Mouse (Mus musculus): ENCODE measurements around the gene Fndc3b. TPM values are rescaled to one million over a fixed set of nuclear protein-coding genes. Genes with fewer than 3 reads are reported as not detected.
A peak's percentile ranks its signal among the peaks of the same experiment; 100 is the strongest.

Fndc3b gene
- polyA plus RNA-seq, 1 experiment from 2014 or later, result 9.7 TPM

DNA sequence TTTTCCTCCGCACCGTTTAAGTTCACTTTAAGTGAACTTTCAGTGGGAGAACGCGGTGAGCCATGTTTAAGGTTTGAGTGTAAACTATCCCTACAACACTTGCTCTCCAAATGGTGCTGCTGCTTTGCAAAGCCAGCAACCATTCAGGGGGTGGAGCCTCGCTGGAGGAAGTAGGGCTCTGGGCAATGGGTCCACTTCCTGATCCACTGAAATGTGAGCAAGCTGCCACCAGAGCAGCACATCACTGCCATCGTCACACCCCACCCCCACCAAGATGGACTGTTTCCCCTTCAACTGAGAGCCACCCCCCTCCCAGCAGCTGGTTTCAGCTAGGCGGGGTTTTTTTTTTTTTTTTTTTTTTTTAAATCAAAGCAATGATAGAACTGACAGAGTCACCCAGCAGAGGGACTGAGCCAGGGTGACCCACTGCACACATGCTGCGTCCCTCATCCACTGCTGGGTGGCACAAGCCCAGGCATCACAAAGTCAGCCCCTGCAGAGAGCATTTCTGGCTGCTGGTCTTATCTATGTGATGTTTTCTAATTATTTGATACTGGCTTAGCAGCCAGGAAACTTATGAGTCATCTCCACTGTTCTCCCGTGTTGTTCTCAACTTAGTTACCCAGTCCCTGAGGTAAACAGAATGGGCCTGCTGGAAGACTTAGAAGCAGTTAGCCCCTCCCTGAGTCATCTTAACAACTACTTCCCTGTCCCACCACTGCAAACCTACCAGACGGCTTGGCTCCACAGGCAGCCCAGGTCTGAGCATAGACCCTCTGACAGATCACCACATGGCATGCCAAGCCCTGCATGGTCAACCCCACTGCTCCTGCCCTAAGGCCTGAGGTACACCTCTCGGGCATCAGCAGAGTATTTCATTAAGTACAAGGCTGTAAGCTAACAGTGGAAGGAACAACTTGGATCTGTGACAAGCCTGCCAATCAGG lies 112.4 kb downstream of the Fndc3b start:
- H3K27me3 ChIP-seq (replicated peaks), result no peaks in the 10 kb centered on the region
- 70% methylated on average over 11 of the region's 11 CpGs for WGBS (ENCODE audit: insufficient replicate concordance)
- no peaks in the 10 kb centered on the region for H3K9me3 ChIP-seq (replicated peaks)

GRCm38 (mm10) chr3:27593485-27594138 lies 117.5 kb downstream of the Fndc3b start:
- H3K27ac ChIP-seq, result no peak overlapping the region
- no peak for ATAC-seq
- H3K4me2 ChIP-seq, result no peak overlapping the region
- no peaks in the 10 kb centered on the region for H3K4me1 ChIP-seq
- 68% methylated on average over 7 of the region's 7 CpGs for WGBS (ENCODE audit: insufficient replicate concordance)
- no peaks in the 10 kb centered on the region for H3K36me3 ChIP-seq
- no peak overlapping the region for H3K9ac ChIP-seq
- no peaks in the 10 kb centered on the region for H3K9me3 ChIP-seq (replicated peaks)
- H3K27me3 ChIP-seq (replicated peaks), result no peaks in the 10 kb centered on the region
- H3K4me3 ChIP-seq, result no peak overlapping the region

More for the DNA sequence above, 112.4 kb downstream of the Fndc3b start:
- no peaks in the 10 kb centered on the region for H3K36me3 ChIP-seq
- H3K27ac ChIP-seq, result no peak overlapping the region
- no peaks in the 10 kb centered on the region for H3K4me1 ChIP-seq
- no peak overlapping the region for H3K9ac ChIP-seq
- no peak for ATAC-seq
- no peak overlapping the region for H3K4me3 ChIP-seq
- no peak overlapping the region for H3K4me2 ChIP-seq

- 72% methylated on average over 11 of the region's 11 CpGs for WGBS (ENCODE audit: insufficient replicate concordance)
Observed at GRCm38 (mm10) chr3:27592728-27593484, 118.2 kb downstream of the Fndc3b start.

GRCm38 (mm10) chr3:27590823-27591222 lies 120.3 kb downstream of the Fndc3b start:
- 72% methylated on average over 11 of the region's 11 CpGs for WGBS (ENCODE audit: insufficient replicate concordance)
- no peak overlapping the region for H3K4me2 ChIP-seq
- no peak overlapping the region for H3K27ac ChIP-seq
- peaks cover 9% of the 10 kb centered on the region for H3K4me1 ChIP-seq
- H3K4me3 ChIP-seq, result no peak overlapping the region
- H3K9ac ChIP-seq, result no peak overlapping the region
- H3K27me3 ChIP-seq (replicated peaks), result no peaks in the 10 kb centered on the region
- no peak for ATAC-seq
- no peaks in the 10 kb centered on the region for H3K36me3 ChIP-seq
- no peaks in the 10 kb centered on the region for H3K9me3 ChIP-seq (replicated peaks)

More at GRCm38 (mm10) chr3:27592728-27593484, 118.2 kb downstream of the Fndc3b start:
- ATAC-seq, result no peak
- H3K4me2 ChIP-seq, result no peak overlapping the region
- H3K27me3 ChIP-seq (replicated peaks), result no peaks in the 10 kb centered on the region
- no peaks in the 10 kb centered on the region for H3K9me3 ChIP-seq (replicated peaks)
- no peaks in the 10 kb centered on the region for H3K4me1 ChIP-seq
- H3K27ac ChIP-seq, result no peak overlapping the region
- H3K36me3 ChIP-seq, result no peaks in the 10 kb centered on the region
- H3K9ac ChIP-seq, result no peak overlapping the region
- H3K4me3 ChIP-seq, result no peak overlapping the region

DNA sequence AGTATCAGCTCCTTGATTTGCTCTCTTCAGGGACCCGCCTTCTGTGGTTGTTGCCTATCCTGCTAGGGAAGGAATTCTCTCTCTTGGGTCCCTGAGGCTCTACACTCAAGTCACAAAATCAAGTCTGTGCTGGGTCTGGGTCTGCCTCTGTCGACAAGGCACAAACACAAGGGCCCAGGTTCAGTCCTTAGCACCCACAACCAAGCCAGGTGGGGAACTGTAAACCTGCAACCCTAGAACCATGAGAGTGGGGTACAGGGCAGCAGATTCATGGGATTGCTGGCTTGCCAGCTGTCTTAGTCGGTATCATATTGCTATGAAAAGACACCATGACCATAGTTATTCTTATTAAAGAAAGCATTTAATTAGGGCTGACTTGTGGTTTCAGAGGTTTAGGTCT lies 121.8 kb downstream of the Fndc3b start:
- Histone ChIP-seq H3K4me3 (no peak overlapping the region), H3K27ac (no peak overlapping the region), H3K9ac (no peak overlapping the region), H3K36me3 (no peaks in the 10 kb centered on the region), H3K4me1 (peaks cover 18% of the 10 kb centered on the region), H3K9me3 (replicated peaks) (no peaks in the 10 kb centered on the region), H3K4me2 (no peak overlapping the region), H3K27me3 (replicated peaks) (no peaks in the 10 kb centered on the region)
- 73% methylated on average over 3 of the region's 3 CpGs for WGBS (ENCODE audit: insufficient replicate concordance)
- no peak for ATAC-seq

- Histone ChIP-seq H3K4me2 (no peak overlapping the region), H3K9ac (no peak overlapping the region), H3K36me3 (no peaks in the 10 kb centered on the region), H3K9me3 (replicated peaks) (no peaks in the 10 kb centered on the region), H3K4me1 (peaks cover 18% of the 10 kb centered on the region), H3K4me3 (no peak overlapping the region), H3K27ac (no peak overlapping the region), H3K27me3 (replicated peaks) (no peaks in the 10 kb centered on the region)
- WGBS (ENCODE audit: insufficient replicate concordance), result 87% methylated on average over 11 of the region's 11 CpGs
- no peak for ATAC-seq
Observed at GRCm38 (mm10) chr3:27588604-27589003, 122.5 kb downstream of the Fndc3b start.

GRCm38 (mm10) chr3:27584607-27585605 lies 126.2 kb downstream of the Fndc3b start:
- Histone ChIP-seq H3K4me3 (no peak overlapping the region), H3K9ac (no peak overlapping the region), H3K4me1 (peaks cover 18% of the 10 kb centered on the region), H3K9me3 (replicated peaks) (no peaks in the 10 kb centered on the region), H3K27ac (0 out of 2 replicates have a peak overlapping the region, but pooled peaks have one; percentile 7), H3K4me2 (no peak overlapping the region), H3K27me3 (replicated peaks) (no peaks in the 10 kb centered on the region), H3K36me3 (no peaks in the 10 kb centered on the region)
- no peak for ATAC-seq
- 34% methylated on average over 11 of the region's 11 CpGs for WGBS (ENCODE audit: insufficient replicate concordance)

DNA sequence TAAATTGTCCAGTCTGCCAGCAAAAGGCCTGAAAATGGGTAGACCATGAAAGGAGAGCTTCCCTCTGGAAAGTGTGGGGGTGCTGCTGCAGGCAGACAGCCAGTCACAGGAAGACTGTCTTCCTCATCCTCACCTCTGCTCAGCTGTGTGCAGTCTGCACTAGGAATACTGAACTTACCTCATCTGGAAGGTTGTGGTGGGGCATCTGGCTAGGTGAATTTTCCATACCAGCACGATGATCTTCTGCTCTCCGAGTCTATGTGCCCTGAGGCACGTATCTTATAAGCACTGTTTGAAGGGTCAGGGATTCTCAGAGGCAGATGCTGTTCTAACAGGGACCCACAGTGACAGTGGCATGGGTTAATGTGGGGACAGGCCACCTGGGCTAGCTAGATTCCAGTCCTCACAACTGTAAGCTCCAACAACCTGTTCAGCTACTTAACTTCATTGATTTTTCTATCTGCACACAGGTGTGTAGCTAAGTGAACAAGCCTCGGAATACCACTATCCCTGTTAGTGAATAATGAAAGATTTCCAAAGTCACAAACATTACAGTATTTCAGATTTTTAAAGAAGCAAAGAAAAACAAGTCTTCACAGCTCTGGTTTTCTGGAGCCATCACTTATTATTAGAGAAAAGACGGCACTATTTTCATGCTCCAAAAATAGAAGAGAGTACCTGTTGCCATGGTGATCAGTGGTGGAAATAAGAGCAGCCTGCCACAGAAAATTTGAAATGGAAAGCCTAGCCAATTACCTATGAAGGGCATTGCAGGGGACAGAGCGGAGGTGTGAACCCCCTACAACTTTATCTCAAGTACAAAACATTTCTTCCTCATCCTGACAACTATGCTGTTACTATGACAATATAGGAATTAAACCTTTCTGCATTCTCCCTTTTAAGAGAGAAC lies 128.9 kb downstream of the Fndc3b start:
- WGBS (ENCODE audit: insufficient replicate concordance), result 65% methylated on average over 6 of the region's 6 CpGs
- no peak overlapping the region for H3K27ac ChIP-seq
- no peaks in the 10 kb centered on the region for H3K9me3 ChIP-seq (replicated peaks)
- no peak overlapping the region for H3K4me3 ChIP-seq
- H3K9ac ChIP-seq, result no peak overlapping the region
- H3K4me2 ChIP-seq, result no peak overlapping the region
- H3K36me3 ChIP-seq, result no peaks in the 10 kb centered on the region
- peaks cover 18% of the 10 kb centered on the region for H3K4me1 ChIP-seq
- H3K27me3 ChIP-seq (replicated peaks), result no peaks in the 10 kb centered on the region
- no peak for ATAC-seq

DNA sequence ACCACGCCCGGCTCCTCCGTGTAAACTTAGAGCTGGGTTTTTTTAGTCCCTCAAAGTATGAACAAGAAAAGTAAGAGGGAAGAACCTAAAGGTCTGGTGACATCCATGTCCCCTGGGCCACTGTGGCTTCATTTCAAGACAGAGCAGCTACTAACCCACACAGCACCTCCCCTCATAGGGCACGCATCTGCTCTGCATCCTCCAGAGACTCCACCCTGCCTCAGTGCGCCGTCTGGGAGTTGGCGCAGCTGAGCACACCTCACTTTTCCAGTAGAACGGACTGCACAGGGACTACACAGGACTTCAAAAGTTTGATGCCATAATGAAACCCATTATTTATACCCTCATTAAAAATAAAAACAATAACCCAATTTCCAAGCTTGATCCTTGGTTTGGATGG lies 130.2 kb downstream of the Fndc3b start:
- Histone ChIP-seq H3K9me3 (replicated peaks) (no peaks in the 10 kb centered on the region), H3K9ac (no peak overlapping the region), H3K27me3 (replicated peaks) (no peaks in the 10 kb centered on the region), H3K36me3 (no peaks in the 10 kb centered on the region), H3K4me1 (peaks cover 10% of the 10 kb centered on the region), H3K4me2 (no peak overlapping the region), H3K27ac (no peak overlapping the region), H3K4me3 (no peak overlapping the region)
- WGBS (ENCODE audit: insufficient replicate concordance), result 81% methylated on average over 8 of the region's 8 CpGs
- no peak for ATAC-seq

- WGBS (ENCODE audit: insufficient replicate concordance), result 68% methylated on average over 7 of the region's 7 CpGs
- Histone ChIP-seq H3K27me3 (replicated peaks) (no peaks in the 10 kb centered on the region), H3K4me3 (no peak overlapping the region), H3K9ac (no peak overlapping the region), H3K27ac (no peak overlapping the region), H3K4me2 (no peak overlapping the region), H3K9me3 (replicated peaks) (no peaks in the 10 kb centered on the region), H3K4me1 (0 out of 2 replicates have a peak, but pooled peaks cover 6% of the 10 kb centered on the region), H3K36me3 (no peaks in the 10 kb centered on the region)
- no peak for ATAC-seq
Observed at GRCm38 (mm10) chr3:27579894-27580613, 131.1 kb downstream of the Fndc3b start.

All from liver, embryonic 12.5 days (tissue).